Mouse (Mus musculus): ENCODE results near the gene Noct. TPM values are rescaled to one million over a fixed set of nuclear protein-coding genes. Genes with fewer than 3 reads are reported as not detected.

Noct gene
- total and polyA plus RNA-seq, 2 experiments from 2014 or later, result 11.9 to 35.6 TPM

GRCm38 (mm10) chr3:51270069-51270817 lies 46.0 kb downstream of the Noct start:
- no peaks in the 10 kb centered on the region for H3K9me3 ChIP-seq (replicated peaks; ENCODE audit: control insufficient read depth, low read length)
- TF ChIP-seq EP300 (IDR thresholded peaks at IDR 0.05; ENCODE audit: low read depth) (no peak), CTCF (IDR thresholded peaks at IDR 0.05; ENCODE audit: low read depth) (no peak)
- peak; percentile 71 for ATAC-seq (ENCODE audit: insufficient read depth, low read depth)
- peak; percentile 86 for DNase-seq (ENCODE audit: low spot score)
- H3K36me3 ChIP-seq (replicated peaks; ENCODE audit: control insufficient read depth, insufficient read depth, low read length), result peaks cover 7% of the 10 kb centered on the region
- peak overlapping the region; percentile 5; the same call in 1 of the 2 replicates for H3K9ac ChIP-seq (replicated peaks; ENCODE audit: low read depth, low read length)
- peak overlapping the region; percentile 32 for H3K4me2 ChIP-seq (ENCODE audit: low read depth, low read length)
- H3K4me1 ChIP-seq (ENCODE audit: control insufficient read depth, insufficient read depth), result peaks cover 20% of the 10 kb centered on the region
- H3K27ac ChIP-seq (ENCODE audit: low read depth), result peak overlapping the region; percentile 98
- WGBS, result 22% methylated on average over 12 of the region's 12 CpGs
- no peak overlapping the region for H3K4me3 ChIP-seq (ENCODE audit: low read depth, low read length)
- H3K27me3 ChIP-seq (ENCODE audit: control insufficient read depth, insufficient read depth, low read length), result no peaks in the 10 kb centered on the region

GRCm38 (mm10) chr3:51275956-51276398 lies 51.7 kb downstream of the Noct start:
- peak overlapping the region; percentile 86 for H3K4me2 ChIP-seq (ENCODE audit: low read depth, low read length)
- under 1% methylated on average over 33 of the region's 33 CpGs for WGBS
- H3K9ac ChIP-seq (replicated peaks; ENCODE audit: low read depth, low read length), result peak overlapping the region; percentile 100
- peak; percentile 96 for ATAC-seq (ENCODE audit: insufficient read depth, low read depth)
- H3K36me3 ChIP-seq (replicated peaks; ENCODE audit: control insufficient read depth, insufficient read depth, low read length), result no peaks in the 10 kb centered on the region
- H3K27me3 ChIP-seq (ENCODE audit: control insufficient read depth, insufficient read depth, low read length), result no peaks in the 10 kb centered on the region
- H3K27ac ChIP-seq (ENCODE audit: low read depth), result peak overlapping the region; percentile 100
- H3K4me1 ChIP-seq (ENCODE audit: control insufficient read depth, insufficient read depth), result peaks cover 10% of the 10 kb centered on the region
- TF ChIP-seq CTCF (IDR thresholded peaks at IDR 0.05; ENCODE audit: low read depth) (no peak), EP300 (IDR thresholded peaks at IDR 0.05; ENCODE audit: low read depth) (peak; percentile 81; the same call in 1 of the 2 replicates)
- peak overlapping the region; percentile 99 for H3K4me3 ChIP-seq (ENCODE audit: low read depth, low read length)
- H3K9me3 ChIP-seq (replicated peaks; ENCODE audit: control insufficient read depth, low read length), result no peaks in the 10 kb centered on the region
- DNase-seq (ENCODE audit: low spot score), result peak; percentile 99

GRCm38 (mm10) chr3:51276421-51277111 lies 52.3 kb downstream of the Noct start:
- no peak for DNase-seq (ENCODE audit: low spot score)
- Histone ChIP-seq H3K9ac (replicated peaks; ENCODE audit: low read depth, low read length) (peak overlapping the region; percentile 100), H3K27me3 (ENCODE audit: control insufficient read depth, insufficient read depth, low read length) (no peaks in the 10 kb centered on the region), H3K36me3 (replicated peaks; ENCODE audit: control insufficient read depth, insufficient read depth, low read length) (no peaks in the 10 kb centered on the region), H3K4me2 (ENCODE audit: low read depth, low read length) (peak overlapping the region; percentile 86), H3K27ac (ENCODE audit: low read depth) (peak overlapping the region; percentile 100), H3K4me3 (ENCODE audit: low read depth, low read length) (peak overlapping the region; percentile 99), H3K4me1 (ENCODE audit: control insufficient read depth, insufficient read depth) (peaks cover 10% of the 10 kb centered on the region), H3K9me3 (replicated peaks; ENCODE audit: control insufficient read depth, low read length) (no peaks in the 10 kb centered on the region)
- TF ChIP-seq CTCF (IDR thresholded peaks at IDR 0.05; ENCODE audit: low read depth), result no peak
- no peak for TF ChIP-seq EP300 (IDR thresholded peaks at IDR 0.05; ENCODE audit: low read depth)
- ATAC-seq (ENCODE audit: insufficient read depth, low read depth), result peak; percentile 21
- WGBS, result 0% methylated on average over 65 of the region's 93 CpGs

GRCm38 (mm10) chr3:51277201-51278150 lies 53.2 kb downstream of the Noct start:
- DNase-seq (ENCODE audit: low spot score), result peak; percentile 84
- no peaks in the 10 kb centered on the region for H3K36me3 ChIP-seq (replicated peaks; ENCODE audit: control insufficient read depth, insufficient read depth, low read length)
- peak overlapping the region; percentile 100 for H3K9ac ChIP-seq (replicated peaks; ENCODE audit: low read depth, low read length)
- no peaks in the 10 kb centered on the region for H3K27me3 ChIP-seq (ENCODE audit: control insufficient read depth, insufficient read depth, low read length)
- under 1% methylated on average over 72 of the region's 75 CpGs for WGBS
- peak; percentile 72 for ATAC-seq (ENCODE audit: insufficient read depth, low read depth)
- TF ChIP-seq CTCF (IDR thresholded peaks at IDR 0.05; ENCODE audit: low read depth) (no peak), EP300 (IDR thresholded peaks at IDR 0.05; ENCODE audit: low read depth) (no peak)
- peak overlapping the region; percentile 100 for H3K27ac ChIP-seq (ENCODE audit: low read depth)
- peaks cover 10% of the 10 kb centered on the region for H3K4me1 ChIP-seq (ENCODE audit: control insufficient read depth, insufficient read depth)
- no peaks in the 10 kb centered on the region for H3K9me3 ChIP-seq (replicated peaks; ENCODE audit: control insufficient read depth, low read length)
- peak overlapping the region; percentile 86 for H3K4me2 ChIP-seq (ENCODE audit: low read depth, low read length)
- H3K4me3 ChIP-seq (ENCODE audit: low read depth, low read length), result peak overlapping the region; percentile 99

GRCm38 (mm10) chr3:51278433-51278832 lies 54.2 kb downstream of the Noct start:
- Histone ChIP-seq H3K27ac (ENCODE audit: low read depth) (no peak overlapping the region), H3K4me3 (ENCODE audit: low read depth, low read length) (no peak overlapping the region), H3K4me2 (ENCODE audit: low read depth, low read length) (no peak overlapping the region), H3K4me1 (ENCODE audit: control insufficient read depth, insufficient read depth) (peaks cover 10% of the 10 kb centered on the region), H3K9me3 (replicated peaks; ENCODE audit: control insufficient read depth, low read length) (no peaks in the 10 kb centered on the region), H3K9ac (replicated peaks; ENCODE audit: low read depth, low read length) (no peak overlapping the region), H3K36me3 (replicated peaks; ENCODE audit: control insufficient read depth, insufficient read depth, low read length) (no peaks in the 10 kb centered on the region), H3K27me3 (ENCODE audit: control insufficient read depth, insufficient read depth, low read length) (no peaks in the 10 kb centered on the region)
- 66% methylated on average over 4 of the region's 4 CpGs for WGBS
- DNase-seq (ENCODE audit: low spot score), result no peak
- no peak for ATAC-seq (ENCODE audit: insufficient read depth, low read depth)
- TF ChIP-seq EP300 (IDR thresholded peaks at IDR 0.05; ENCODE audit: low read depth), result no peak
- TF ChIP-seq CTCF (IDR thresholded peaks at IDR 0.05; ENCODE audit: low read depth), result no peak

Measured in heart, postnatal 0 days (tissue).